Mouse (Mus musculus) frontal cortex, adult 2 months (tissue): ENCODE data around the gene Pah. TPM values are rescaled to one million over a fixed set of nuclear protein-coding genes. Genes with fewer than 3 reads are reported as not detected.
A peak's percentile ranks its signal among the peaks of the same experiment; 100 is the strongest.

Experiments
- DNase-seq, 2 experiments: peaks; one replicate each; pipeline ENCODE4 v3.0.0; 2022; ENCODE audit warnings: low spot score in 1 of 2; ENCODE audit errors: extremely low spot score in 1 of 2
- polyA plus RNA-seq: library from polyadenylated mRNA; depleted of rRNA; stranded (reverse); fragments of >200 nt; gene quantifications from 2 replicates; pipeline ENCODE4 v1.2.3, GENCODE M21; 2012; rRNA removed

Gene Pah
- polyA plus RNA-seq = 0.06 and 0.15 TPM in 2 replicates

- no peak for DNase-seq
Observed at GRCm38 (mm10) chr10:87521646-87522045, at the start of gene Pah. Pah (plus strand) TSS chr10:87521795.

- no peak for DNase-seq
Observed at GRCm38 (mm10) chr10:87473475-87474131, 48.0 kb upstream of the Pah start.

GRCm38 (mm10) chr10:87474971-87475370 is 46.6 kb upstream of the Pah start:
- no peak for DNase-seq

GRCm38 (mm10) chr10:87477895-87478294 is 43.7 kb upstream of the Pah start:
- DNase-seq = no peak

- peak in 1 of 2 experiments; percentile 67 for DNase-seq
Observed at GRCm38 (mm10) chr10:87484831-87485720, 36.5 kb upstream of the Pah start.

- DNase-seq = peak in 1 of 2 experiments; percentile 64
Observed at GRCm38 (mm10) chr10:87485721-87486620, 35.6 kb upstream of the Pah start.

GRCm38 (mm10) chr10:87488429-87489145 is 33.0 kb upstream of the Pah start:
- peak in 1 of 2 experiments; percentile 42 for DNase-seq

GRCm38 (mm10) chr10:87489246-87490009 is 32.2 kb upstream of the Pah start:
- DNase-seq = peak in 1 of 2 experiments; percentile 72

GRCm38 (mm10) chr10:87490328-87490727 is 31.3 kb upstream of the Pah start:
- no peak for DNase-seq

- no peak for DNase-seq
Observed at GRCm38 (mm10) chr10:87491485-87492040, 30.0 kb upstream of the Pah start.

- no peak for DNase-seq
Observed at GRCm38 (mm10) chr10:87492332-87492660, 29.3 kb upstream of the Pah start.

GRCm38 (mm10) chr10:87492661-87493551 is 28.7 kb upstream of the Pah start:
- DNase-seq = peak in 1 of 2 experiments; percentile 74

- no peak for DNase-seq
Observed at GRCm38 (mm10) chr10:87493576-87493975, 28.0 kb upstream of the Pah start, which contains the start of gene Ascl1. Ascl1 (minus strand) TSS chr10:87493660.

GRCm38 (mm10) chr10:87494176-87494575 is 27.4 kb upstream of the Pah start:
- DNase-seq = no peak

- peak in 1 of 2 experiments; percentile 54 for DNase-seq
Observed at GRCm38 (mm10) chr10:87494596-87494995, 27.0 kb upstream of the Pah start.

GRCm38 (mm10) chr10:87497056-87497455 is 24.5 kb upstream of the Pah start:
- no peak for DNase-seq

GRCm38 (mm10) chr10:87500926-87501658 is 20.5 kb upstream of the Pah start:
- no peak for DNase-seq
